Mouse (Mus musculus) thymus, adult 2 months (tissue): Measurements from ENCODE around the gene Itga5.

Source experiments
- CTCF ChIP-seq: fragments of 200-500 bp; IDR thresholded peaks from 2 replicates; pipeline ENCODE4 v1.5.1; 2012; ENCODE audit warnings: mild to moderate bottlenecking, control low read depth, low read length, moderate library complexity, borderline replicate concordance; ENCODE audit not compliant: control insufficient read depth, poor library complexity, insufficient read depth; ENCODE audit errors: extremely low read depth
- POLR2A ChIP-seq: fragments of 200-500 bp; IDR thresholded peaks from 2 replicates; pipeline ENCODE4 v1.6.1; 2012; ENCODE audit warnings: mild to moderate bottlenecking, low read length, control low read depth, moderate library complexity; ENCODE audit not compliant: control insufficient read depth, poor library complexity, insufficient read depth; ENCODE audit errors: extremely low read depth

- TF ChIP-seq CTCF (no peak), POLR2A (no peak)
Observed at GRCm38 (mm10) chr15:103369123-103369522, 2.6 kb upstream of the Itga5 start.
